Mouse (Mus musculus) midbrain, embryonic 11.5 days (tissue): ENCODE results near the gene Pgls. TPM values are rescaled to one million over a fixed set of nuclear protein-coding genes. Genes with fewer than 3 reads are reported as not detected.
A peak's percentile ranks its signal among the peaks of the same experiment; 100 is the strongest.

Experiments
- ATAC-seq: fragments of 200-750 bp; cut with Nextera tagmentation; 2 replicates; pipeline ENCODE4 v1.8.0; 2017; ENCODE audit warnings: moderate TSS enrichment, moderate library complexity; ENCODE audit not compliant: low FRiP score
- DNase-seq: peaks from one replicate; pipeline ENCODE4 v3.0.0; 2015; ENCODE audit warnings: low spot score; ENCODE audit errors: missing footprints
- H3K27ac ChIP-seq: fragments of 300-500 bp; sonication (generic); 2 replicates; pipeline ENCODE4 v1.5.1; 2014; ENCODE audit warnings: low read depth, low read length
- H3K27me3 ChIP-seq: fragments of 300-500 bp; sonication (generic); 2 replicates; pipeline ENCODE4 v1.6.1; 2014; ENCODE audit warnings: mild to moderate bottlenecking, low read length, moderate library complexity, mixed read lengths; ENCODE audit not compliant: control insufficient read depth, insufficient read depth
- H3K36me3 ChIP-seq: fragments of 300-500 bp; sonication (generic); 2 replicates; pipeline ENCODE4 v1.6.1; 2014; ENCODE audit warnings: mild to moderate bottlenecking, low read length, moderate library complexity, mixed read lengths; ENCODE audit not compliant: control insufficient read depth, insufficient read depth
- H3K4me1 ChIP-seq: fragments of 300-500 bp; sonication (generic); 2 replicates; pipeline ENCODE4 v1.6.1; 2014; ENCODE audit warnings: low read length; ENCODE audit not compliant: control insufficient read depth, insufficient read depth
- H3K4me2 ChIP-seq: fragments of 300-500 bp; sonication (generic); 2 replicates; pipeline ENCODE4 v1.6.1; 2014; ENCODE audit warnings: mild to moderate bottlenecking, moderate library complexity
- H3K4me3 ChIP-seq: fragments of 300-500 bp; sonication (generic); 2 replicates; pipeline ENCODE4 v1.5.1; 2014; ENCODE audit warnings: low read depth, low read length
- H3K9ac ChIP-seq: fragments of 300-500 bp; sonication (generic); 2 replicates; pipeline ENCODE4 v1.6.1; 2014; ENCODE audit warnings: low read length
- H3K9me3 ChIP-seq: fragments of 300-500 bp; sonication (generic); 2 replicates; pipeline ENCODE4 v1.6.1; 2016; ENCODE audit warnings: low read length; ENCODE audit not compliant: control insufficient read depth
- WGBS: fragments of 180-500 bp; shearing (Covaris S2); extraction: QIAGEN DNeasy Blood & Tissue Kit; methylation state at CpG from one replicate; pipeline ENCODE4 v1.1.7; 2014; 5-methylcytosine and 5-hydroxymethylcytosine counted together
- polyA plus RNA-seq: library from polyadenylated mRNA; unstranded; fragments of >200 nt; fragmentation: Nextera tagmentation; extraction: Ambion mirVana; gene quantifications from 2 replicates; pipeline ENCODE4 v1.2.1, GENCODE M21; 2014

Gene Pgls
- polyA plus RNA-seq, 1 experiment from 2014 or later = 234 TPM

GRCm38 (mm10) chr8:71554644-71555043, 37.3 kb upstream of the Pgls start:
- Histone ChIP-seq H3K36me3 (no peaks in the 10 kb centered on the region), H3K27me3 (peaks cover 35% of the 10 kb centered on the region), H3K9ac (no peak overlapping the region), H3K4me3 (no peak overlapping the region), H3K27ac (no peak overlapping the region), H3K4me1 (no peaks in the 10 kb centered on the region), H3K9me3 (no peaks in the 10 kb centered on the region), H3K4me2 (no peak overlapping the region)
- DNase-seq (no peak), ATAC-seq (no peak)
- 90% methylated on average over 2 of the region's 2 CpGs for WGBS

GRCm38 (mm10) chr8:71558071-71558957, 33.7 kb upstream of the Pgls start, which contains the start of gene Tmem221:
Gene Tmem221 (minus strand): TSS chr8:71558871.
- Histone ChIP-seq H3K27ac (no peak within 1 kb of the TSS), H3K4me1 (no peaks in the 10 kb centered on the region), H3K4me2 (peak within 1 kb of the TSS; percentile 41), H3K9me3 (no peaks in the 10 kb centered on the region), H3K36me3 (no peaks in the 10 kb centered on the region), H3K27me3 (peaks cover 69% of the 10 kb centered on the region), H3K4me3 (peak within 1 kb of the TSS; percentile 19), H3K9ac (no peak within 1 kb of the TSS)
- peak; percentile 6; the same call in 1 of the 2 replicates for ATAC-seq
- 4% methylated on average over 70 of the region's 70 CpGs for WGBS
- peak; percentile 83 for DNase-seq

DNA sequence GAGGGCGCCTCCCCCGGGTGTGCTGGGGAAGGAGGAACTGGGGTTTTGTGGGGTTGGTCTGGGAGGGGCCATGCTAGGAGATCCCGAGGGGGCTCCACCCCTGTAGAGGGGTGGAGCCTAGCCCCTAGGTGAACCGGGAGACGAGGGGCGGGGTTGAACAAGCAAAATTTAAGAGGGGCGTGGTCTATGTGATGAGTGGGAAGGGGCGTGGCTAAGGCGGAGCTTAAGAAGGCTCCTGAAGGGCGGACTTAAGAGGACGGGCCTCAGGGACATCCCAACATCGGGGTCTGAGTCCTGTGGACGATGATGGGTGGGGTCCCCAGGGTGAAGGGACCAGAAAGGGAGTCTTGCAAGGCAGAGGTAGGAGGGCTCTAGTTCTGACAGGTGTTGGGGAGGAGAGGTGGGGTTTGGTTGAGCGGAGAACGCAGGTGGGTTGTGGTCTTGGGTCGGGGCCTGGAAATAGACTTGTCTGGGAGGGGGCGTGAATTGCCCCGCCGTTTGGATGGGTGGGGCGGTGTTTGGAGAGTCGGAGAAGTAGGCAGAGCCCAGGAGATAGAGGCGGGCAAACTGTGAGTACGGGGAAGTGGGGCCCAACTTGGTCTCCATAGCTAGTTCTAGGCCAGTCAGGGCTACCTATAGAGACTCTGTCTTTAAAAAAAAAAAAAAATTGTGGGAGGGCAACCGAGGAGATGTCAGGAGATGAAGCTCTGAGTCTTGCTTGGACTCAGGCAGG, 32.9 kb upstream of the Pgls start:
- DNase-seq (peak; percentile 88), ATAC-seq (peak; percentile 53)
- Histone ChIP-seq H3K4me2 (peak overlapping the region; percentile 41), H3K4me1 (no peaks in the 10 kb centered on the region), H3K36me3 (no peaks in the 10 kb centered on the region), H3K27ac (no peak overlapping the region), H3K9me3 (peaks cover 2% of the 10 kb centered on the region), H3K9ac (no peak overlapping the region), H3K27me3 (peaks cover 69% of the 10 kb centered on the region), H3K4me3 (peak overlapping the region; percentile 19)
- WGBS = 1% methylated on average over 24 of the region's 24 CpGs

- ATAC-seq = no peak
Observed at GRCm38 (mm10) chr8:71560071-71560470, 31.9 kb upstream of the Pgls start.

GRCm38 (mm10) chr8:71560765-71561164, 31.2 kb upstream of the Pgls start:
- peaks cover 5% of the 10 kb centered on the region for H3K9me3 ChIP-seq
- no peaks in the 10 kb centered on the region for H3K4me1 ChIP-seq
- ATAC-seq = no peak

More at GRCm38 (mm10) chr8:71560071-71560470, 31.9 kb upstream of the Pgls start:
- WGBS = 78% methylated on average over 3 of the region's 3 CpGs
- H3K9ac ChIP-seq = no peak overlapping the region
- peaks cover 5% of the 10 kb centered on the region for H3K9me3 ChIP-seq
- no peak overlapping the region for H3K4me2 ChIP-seq
- H3K4me1 ChIP-seq = no peaks in the 10 kb centered on the region
- no peak overlapping the region for H3K4me3 ChIP-seq
- no peak overlapping the region for H3K27ac ChIP-seq
- H3K27me3 ChIP-seq = peaks cover 69% of the 10 kb centered on the region
- no peaks in the 10 kb centered on the region for H3K36me3 ChIP-seq
- no peak for DNase-seq

DNA sequence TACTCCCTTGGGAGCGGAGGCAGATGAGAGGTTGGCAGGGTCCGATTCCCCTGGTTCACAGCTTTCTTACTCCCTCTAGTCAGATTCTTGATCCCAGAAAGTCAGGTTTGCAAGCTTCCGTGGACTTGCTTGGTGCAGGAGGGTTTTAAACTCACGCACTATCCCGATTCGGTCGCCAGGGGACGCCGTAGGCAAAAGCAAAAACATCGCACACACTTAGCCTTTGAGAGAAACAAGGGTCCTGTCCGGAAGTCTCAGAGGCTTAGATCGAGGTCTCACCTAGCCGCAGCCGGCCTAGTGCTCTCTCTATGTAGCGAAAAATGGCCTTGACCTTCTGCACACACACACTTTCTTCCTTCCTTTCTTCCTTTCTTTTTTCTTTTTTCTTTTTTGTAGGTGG, 30.6 kb upstream of the Pgls start:
- Histone ChIP-seq H3K9ac (no peak overlapping the region), H3K4me3 (no peak overlapping the region), H3K27me3 (peaks cover 65% of the 10 kb centered on the region), H3K9me3 (peaks cover 5% of the 10 kb centered on the region), H3K4me2 (no peak overlapping the region), H3K27ac (no peak overlapping the region), H3K4me1 (no peaks in the 10 kb centered on the region), H3K36me3 (no peaks in the 10 kb centered on the region)
- 4% methylated on average over 15 of the region's 15 CpGs for WGBS
- ATAC-seq (0 out of 2 replicates have a peak, but pooled peaks have one; percentile 20), DNase-seq (peak; percentile 97)

More at GRCm38 (mm10) chr8:71560765-71561164, 31.2 kb upstream of the Pgls start:
- Histone ChIP-seq H3K36me3 (no peaks in the 10 kb centered on the region), H3K4me2 (no peak overlapping the region), H3K27ac (no peak overlapping the region), H3K4me3 (no peak overlapping the region), H3K9ac (no peak overlapping the region), H3K27me3 (peaks cover 67% of the 10 kb centered on the region)
- WGBS = 82% methylated on average over 5 of the region's 5 CpGs
- no peak for DNase-seq

GRCm38 (mm10) chr8:71562751-71563150, 29.2 kb upstream of the Pgls start:
- H3K36me3 ChIP-seq = no peaks in the 10 kb centered on the region
- ATAC-seq (peak; percentile 59), DNase-seq (peak; percentile 95)
- no peaks in the 10 kb centered on the region for H3K4me1 ChIP-seq
- WGBS = under 1% methylated on average over 33 of the region's 33 CpGs
- H3K27ac ChIP-seq = no peak overlapping the region
- no peak overlapping the region for H3K9ac ChIP-seq
- peaks cover 5% of the 10 kb centered on the region for H3K9me3 ChIP-seq
- H3K4me3 ChIP-seq = no peak overlapping the region
- peaks cover 53% of the 10 kb centered on the region for H3K27me3 ChIP-seq
- H3K4me2 ChIP-seq = peak overlapping the region; percentile 34

DNA sequence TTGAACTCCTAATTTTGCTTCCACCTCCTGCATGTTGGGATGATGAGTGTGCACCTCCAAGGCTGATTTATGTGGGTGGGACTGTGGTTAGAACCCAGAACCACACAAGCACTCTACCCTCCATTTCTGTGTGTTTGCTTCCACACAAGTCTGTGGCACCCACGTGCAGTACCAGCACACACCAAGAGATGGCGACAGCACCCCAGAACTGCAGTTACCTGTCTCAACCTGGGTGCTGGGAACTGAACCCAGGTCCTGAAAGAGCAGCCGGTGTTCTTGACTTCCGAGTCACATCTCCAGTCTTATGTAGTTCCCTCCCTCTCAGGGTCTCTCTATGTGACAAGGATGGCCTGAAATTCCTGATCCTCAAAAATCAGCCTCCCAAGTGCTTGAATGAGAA, 28.0 kb upstream of the Pgls start:
- no peak overlapping the region for H3K27ac ChIP-seq
- WGBS = 90% methylated on average over 4 of the region's 4 CpGs
- H3K36me3 ChIP-seq = no peaks in the 10 kb centered on the region
- H3K4me1 ChIP-seq = no peaks in the 10 kb centered on the region
- H3K9ac ChIP-seq = no peak overlapping the region
- peaks cover 43% of the 10 kb centered on the region for H3K27me3 ChIP-seq
- no peak overlapping the region for H3K4me3 ChIP-seq
- H3K4me2 ChIP-seq = no peak overlapping the region
- peak; percentile 84 for DNase-seq
- H3K9me3 ChIP-seq = peaks cover 5% of the 10 kb centered on the region
- no peak for ATAC-seq

- no peaks in the 10 kb centered on the region for H3K36me3 ChIP-seq
- DNase-seq (no peak), ATAC-seq (no peak)
- no peak within 1 kb of the TSS for H3K9ac ChIP-seq
- no peak within 1 kb of the TSS for H3K4me2 ChIP-seq
- WGBS = 45% methylated on average over 3 of the region's 3 CpGs
- peaks cover 5% of the 10 kb centered on the region for H3K9me3 ChIP-seq
- peaks cover 6% of the 10 kb centered on the region for H3K4me1 ChIP-seq
- H3K27ac ChIP-seq = no peak within 1 kb of the TSS
- H3K4me3 ChIP-seq = no peak within 1 kb of the TSS
- H3K27me3 ChIP-seq = peaks cover 21% of the 10 kb centered on the region
Observed at GRCm38 (mm10) chr8:71566501-71566900, 25.5 kb upstream of the Pgls start, which contains the start of gene Nxnl1. Gene Nxnl1 (minus strand): TSS chr8:71566601.
